ENCODE assay signal across 8 mouse cellular contexts in genomic region chr7:92520820-92521219, GRCm38 (mm10). TPM values are rescaled to one million over a fixed set of nuclear protein-coding genes. Genes with fewer than 3 reads are reported as not detected.
A peak's percentile ranks its signal among the peaks of the same experiment; 100 is the strongest.
DNase-seq lines count a peak whose midpoint lies in the region; ATAC-seq and TF ChIP-seq lines count a peak whose summit lies in the region.

No protein-coding gene starts in this region.

- intact Hi-C loops in heart, postnatal 10 days (cut with DNase I) = no loop called here

- TF ChIP-seq EP300 in stomach, postnatal 0 days (optimal IDR thresholded peaks at IDR 0.05) = no peak

- no peaks in the 10 kb centered on the region for H3K27me3 ChIP-seq in stomach, postnatal 0 days (ENCODE audit: control insufficient read depth, insufficient read depth, low read length)

- WGBS in stomach, postnatal 0 days = 37% methylated on average over 4 of the region's 4 CpGs

- DNase-seq in kidney, adult 9 months = peak; percentile 11
- no peak for DNase-seq in kidney, postnatal 25 days
- DNase-seq in 416B (ENCODE audit: low read depth) = peak; percentile 23
- peak; percentile 51 for DNase-seq in Muller cell, postnatal 12 days (ENCODE audit: inconsistent ontology term)
- DNase-seq in cerebellum, adult 8-10 months = peak; percentile 56
- peak; percentile 18 to 43 for DNase-seq in heart, postnatal 10 days
- DNase-seq in stomach, postnatal 0 days (ENCODE audit: low spot score) = no peak
- DNase-seq in lung, postnatal 10 days = no peak

- H3K4me2 ChIP-seq in stomach, postnatal 0 days (replicated peaks; ENCODE audit: low read depth) = no peak overlapping the region

- no peaks in the 10 kb centered on the region for H3K36me3 ChIP-seq in stomach, postnatal 0 days (ENCODE audit: control insufficient read depth, insufficient read depth, low read length)

- TF ChIP-seq CTCF in stomach, postnatal 0 days (IDR thresholded peaks at IDR 0.05; ENCODE audit: low read depth) = peak; percentile 56

- no peak overlapping the region for H3K9ac ChIP-seq in stomach, postnatal 0 days (ENCODE audit: low read length)

- no peak overlapping the region for H3K4me3 ChIP-seq in stomach, postnatal 0 days (ENCODE audit: low read depth, low read length)

- H3K4me1 ChIP-seq in stomach, postnatal 0 days (replicated peaks; ENCODE audit: control insufficient read depth, insufficient read depth) = no peaks in the 10 kb centered on the region

- no peaks in the 10 kb centered on the region for H3K9me3 ChIP-seq in stomach, postnatal 0 days (ENCODE audit: control insufficient read depth, low read length)

- ATAC-seq in stomach, postnatal 0 days (ENCODE audit: low FRiP score, low TSS enrichment) = no peak

- no peak overlapping the region for H3K27ac ChIP-seq in stomach, postnatal 0 days (replicated peaks)

RNA-seq across cellular contexts. Expression of gene Ccdc90b, which starts 40.1 kb away (rescaled TPM):
- 10 to 100 TPM; 33.8 to 36.9 TPM for total RNA-seq in heart, postnatal 10 days (2021)
- polyA plus RNA-seq in stomach, postnatal 0 days (2015; fragmentation: Nextera tagmentation; extraction: Ambion mirVana) = 37.3 and 39.0 TPM in 2 replicates

Comparison
In these comparisons a context has a peak if more than half of its experiments do, and no peak if none do; other contexts are left out.
1. DNase-seq: peak in kidney, adult 9 months (single experiment), 416B (single experiment), Muller cell, postnatal 12 days (single experiment), cerebellum, adult 8-10 months (single experiment) and heart, postnatal 10 days (2 of 2); none in kidney, postnatal 25 days (0 of 2), stomach, postnatal 0 days (single experiment) and lung, postnatal 10 days (single experiment).